Mouse (Mus musculus) lung, postnatal 0 days (tissue): ENCODE measurements around the gene Rplp0.
"Not testable (repeated sequence)": the region's sequence is repeated elsewhere in the genome, so short reads cannot be mapped to it uniquely, and the experiment has no call there.

Experiments
- CTCF ChIP-seq: IDR thresholded peaks from 2 replicates; pipeline ENCODE4 v1.5.1; 2016; ENCODE audit warnings: antibody characterized with exemption, mild to moderate bottlenecking
- EP300 ChIP-seq: IDR thresholded peaks from 2 replicates; pipeline ENCODE4 v1.6.1; 2016; ENCODE audit warnings: antibody characterized with exemption, mild to moderate bottlenecking, control low read depth

GRCm38 (mm10) chr5:115577686-115578085 lies 18.4 kb downstream of the Rplp0 start:
- TF ChIP-seq EP300, CTCF: not testable (repeated sequence)
